Mouse (Mus musculus): ENCODE results near the gene Lnx2. TPM values are rescaled to one million over a fixed set of nuclear protein-coding genes. Genes with fewer than 3 reads are reported as not detected.

Gene Lnx2
- total and polyA plus RNA-seq, 3 experiments = 20.3 to 30.1 (median 22.9) TPM

- no peak for DNase-seq (ENCODE audit: extremely low read depth)
- in situ Hi-C loops (cut with MboI; ENCODE audit: low pct_ligation_motif_present, low pct_unique_long_range_greater_than_20kb, low sequenced_read_pairs) = no loop called here
- H3K9ac ChIP-seq (ENCODE audit: insufficient read depth, low read depth) = no peak overlapping the region
- H3K4me1 ChIP-seq (ENCODE audit: control insufficient read depth in 1 of 2, insufficient read depth in 2 of 2) = peaks cover 0 to 2% of the 10 kb centered on the region in 2 experiments; a peak in 2 of 4 replicates
- no peak overlapping the region for H3K4me3 ChIP-seq (replicated peaks in 1 of 3; ENCODE audit: low read depth in 2 of 3, low read length in 2 of 3, poor library complexity in 1 of 3)
- H3K36me3 ChIP-seq (replicated peaks in 1 of 2; ENCODE audit: control insufficient read depth in 1 of 2, insufficient read depth in 1 of 2, low read length in 1 of 2) = no peaks in the 10 kb centered on the region
- no peak overlapping the region for H3K4me2 ChIP-seq (ENCODE audit: insufficient read depth, low read depth, poor library complexity, severe bottlenecking)
- H3K9me3 ChIP-seq (replicated peaks; ENCODE audit: low read length) = no peaks in the 10 kb centered on the region
- H3K27me3 ChIP-seq (replicated peaks) = no peaks in the 10 kb centered on the region
- TF ChIP-seq MAX (IDR thresholded peaks at IDR 0.05; ENCODE audit: low read length) (no peak), MAZ (IDR thresholded peaks at IDR 0.05; ENCODE audit: low read depth, low read length) (no peak), ZNF384 (IDR thresholded peaks at IDR 0.05; ENCODE audit: low read depth, low read length) (no peak), RAD21 (IDR thresholded peaks at IDR 0.05; ENCODE audit: low read depth, low read length) (no peak), CHD1 (IDR thresholded peaks at IDR 0.05; ENCODE audit: low read depth, low read length) (no peak)
- H3K79me2 ChIP-seq (replicated peaks; ENCODE audit: control insufficient read depth, extremely low read depth, insufficient read depth, poor library complexity, severe bottlenecking) = no peaks in the 10 kb centered on the region
- no peak overlapping the region for H3K27ac ChIP-seq (ENCODE audit: insufficient read depth, low read depth)
- dilution Hi-C loops (cut with MboI; ENCODE audit: extremely low pct_ligation_motif_present, extremely low pct_unique_long_range_greater_than_20kb, low sequenced_read_pairs) = no loop called here
Observed at GRCm38 (mm10) chr5:146973858-146974780, 102.3 kb downstream of the Lnx2 start.

DNA sequence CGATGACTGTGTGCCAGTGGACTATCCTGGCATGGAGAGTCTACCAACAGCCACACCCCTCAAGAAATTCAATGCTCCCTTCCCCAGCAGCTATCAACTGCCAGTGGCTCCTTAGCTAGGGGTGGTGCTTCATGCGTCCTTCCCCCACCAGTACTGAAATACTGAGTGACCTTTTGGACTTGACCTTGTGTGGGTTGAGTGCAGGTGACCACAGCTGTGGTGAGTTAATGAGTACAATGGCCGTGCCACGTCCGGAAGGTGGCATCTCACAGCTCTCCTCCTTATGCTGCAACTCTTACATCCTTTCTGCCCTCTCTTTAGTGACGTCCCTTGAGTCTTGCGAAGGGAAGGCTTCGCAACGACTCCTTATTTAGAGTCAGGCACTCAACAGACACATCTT is 103.0 kb downstream of the Lnx2 start:
- no peak overlapping the region for H3K4me2 ChIP-seq (ENCODE audit: insufficient read depth, low read depth, poor library complexity, severe bottlenecking)

GRCm38 (mm10) chr5:146971776-146972561 is 104.4 kb downstream of the Lnx2 start:
- dilution Hi-C loops (cut with MboI; ENCODE audit: extremely low pct_ligation_motif_present, extremely low pct_unique_long_range_greater_than_20kb, low sequenced_read_pairs) = no loop called here

More for the DNA sequence above, 103.0 kb downstream of the Lnx2 start:
- no peak overlapping the region for H3K4me3 ChIP-seq (replicated peaks in 1 of 3; ENCODE audit: low read depth in 2 of 3, low read length in 2 of 3, poor library complexity in 1 of 3)
- no peak overlapping the region for H3K9ac ChIP-seq (ENCODE audit: insufficient read depth, low read depth)
- in situ Hi-C loops (cut with MboI; ENCODE audit: low pct_ligation_motif_present, low pct_unique_long_range_greater_than_20kb, low sequenced_read_pairs) = no loop called here
- TF ChIP-seq BHLHE40 (IDR thresholded peaks at IDR 0.05; ENCODE audit: low read depth, low read length) = no peak
- dilution Hi-C loops (cut with MboI; ENCODE audit: extremely low pct_ligation_motif_present, extremely low pct_unique_long_range_greater_than_20kb, low sequenced_read_pairs) = no loop called here
- H3K27me3 ChIP-seq (replicated peaks) = no peaks in the 10 kb centered on the region
- no peak for DNase-seq (ENCODE audit: extremely low read depth)
- no peaks in the 10 kb centered on the region for H3K79me2 ChIP-seq (replicated peaks; ENCODE audit: control insufficient read depth, extremely low read depth, insufficient read depth, poor library complexity, severe bottlenecking)
- H3K27ac ChIP-seq (ENCODE audit: insufficient read depth, low read depth) = no peak overlapping the region
- no peaks in the 10 kb centered on the region for H3K9me3 ChIP-seq (replicated peaks; ENCODE audit: low read length)
- peaks cover 0 to 7% of the 10 kb centered on the region in 2 experiments; a peak in 2 of 4 replicates for H3K4me1 ChIP-seq (ENCODE audit: control insufficient read depth in 1 of 2, insufficient read depth in 2 of 2)
- no peaks in the 10 kb centered on the region for H3K36me3 ChIP-seq (replicated peaks in 1 of 2; ENCODE audit: control insufficient read depth in 1 of 2, insufficient read depth in 1 of 2, low read length in 1 of 2)

More at GRCm38 (mm10) chr5:146971776-146972561, 104.4 kb downstream of the Lnx2 start:
- Histone ChIP-seq H3K4me1 (ENCODE audit: control insufficient read depth in 1 of 2, insufficient read depth in 2 of 2) (peaks cover 0 to 7% of the 10 kb centered on the region in 2 experiments; a peak in 2 of 4 replicates), H3K27ac (ENCODE audit: insufficient read depth, low read depth) (no peak overlapping the region), H3K79me2 (replicated peaks; ENCODE audit: control insufficient read depth, extremely low read depth, insufficient read depth, poor library complexity, severe bottlenecking) (no peaks in the 10 kb centered on the region), H3K9me3 (replicated peaks; ENCODE audit: low read length) (no peaks in the 10 kb centered on the region), H3K4me3 (replicated peaks in 1 of 3; ENCODE audit: low read depth in 2 of 3, low read length in 2 of 3, poor library complexity in 1 of 3) (no peak overlapping the region), H3K9ac (ENCODE audit: insufficient read depth, low read depth) (no peak overlapping the region), H3K27me3 (replicated peaks) (no peaks in the 10 kb centered on the region), H3K4me2 (ENCODE audit: insufficient read depth, low read depth, poor library complexity, severe bottlenecking) (no peak overlapping the region; the same call in 1 of the 2 replicates), H3K36me3 (replicated peaks in 1 of 2; ENCODE audit: control insufficient read depth in 1 of 2, insufficient read depth in 1 of 2, low read length in 1 of 2) (no peaks in the 10 kb centered on the region)
- no peak for DNase-seq (ENCODE audit: extremely low read depth)
- in situ Hi-C loops (cut with MboI; ENCODE audit: low pct_ligation_motif_present, low pct_unique_long_range_greater_than_20kb, low sequenced_read_pairs) = no loop called here
- TF ChIP-seq RCOR1 (conservative IDR thresholded peaks at IDR 0.05; ENCODE audit: low read depth, low read length) (no peak), HCFC1 (IDR thresholded peaks at IDR 0.05; ENCODE audit: low read depth, low read length) (no peak), USF1 (IDR thresholded peaks at IDR 0.05; ENCODE audit: low read depth, low read length) (no peak), SIN3A (IDR thresholded peaks at IDR 0.05; ENCODE audit: low read length) (no peak), USF2 (conservative IDR thresholded peaks at IDR 0.05; ENCODE audit: low read depth, low read length) (no peak), NRF1 (IDR thresholded peaks at IDR 0.05; ENCODE audit: low read depth, low read length) (no peak), MAZ (IDR thresholded peaks at IDR 0.05; ENCODE audit: low read depth, low read length) (no peak), GABPA (IDR thresholded peaks at IDR 0.05; ENCODE audit: insufficient replicate concordance, low read depth, low read length) (no peak), ETS1 (conservative IDR thresholded peaks at IDR 0.05; ENCODE audit: low read depth, low read length) (no peak), PAX5 (IDR thresholded peaks at IDR 0.05; ENCODE audit: low read length) (no peak), MYC (IDR thresholded peaks at IDR 0.05; ENCODE audit: low read depth, low read length) (no peak), UBTF (IDR thresholded peaks at IDR 0.05; ENCODE audit: low read depth, low read length) (no peak), CHD2 (IDR thresholded peaks at IDR 0.05; ENCODE audit: low read length) (no peak), ELF1 (IDR thresholded peaks at IDR 0.05; ENCODE audit: low read depth, low read length) (no peak)
